Mouse (Mus musculus): ENCODE results near the gene AW011738. TPM values are rescaled to one million over a fixed set of nuclear protein-coding genes. Genes with fewer than 3 reads are reported as not detected.

AW011738 gene
- total RNA-seq, 2 experiments from 2014 or later, result 3.3 to 4.7 TPM

- peak; percentile 74 to 77 for DNase-seq (ENCODE audit: low spot score in 2 of 2)
Measured at GRCm38 (mm10) chr4:156197131-156197828, 5.8 kb upstream of the AW011738 start, which contains the start of gene Agrn. Gene Agrn (minus strand): TSS chr4:156197488.

GRCm38 (mm10) chr4:156197829-156198205 lies 5.3 kb upstream of the AW011738 start:
- DNase-seq (ENCODE audit: low spot score in 2 of 2), result peak; percentile 84 to 89

DNA sequence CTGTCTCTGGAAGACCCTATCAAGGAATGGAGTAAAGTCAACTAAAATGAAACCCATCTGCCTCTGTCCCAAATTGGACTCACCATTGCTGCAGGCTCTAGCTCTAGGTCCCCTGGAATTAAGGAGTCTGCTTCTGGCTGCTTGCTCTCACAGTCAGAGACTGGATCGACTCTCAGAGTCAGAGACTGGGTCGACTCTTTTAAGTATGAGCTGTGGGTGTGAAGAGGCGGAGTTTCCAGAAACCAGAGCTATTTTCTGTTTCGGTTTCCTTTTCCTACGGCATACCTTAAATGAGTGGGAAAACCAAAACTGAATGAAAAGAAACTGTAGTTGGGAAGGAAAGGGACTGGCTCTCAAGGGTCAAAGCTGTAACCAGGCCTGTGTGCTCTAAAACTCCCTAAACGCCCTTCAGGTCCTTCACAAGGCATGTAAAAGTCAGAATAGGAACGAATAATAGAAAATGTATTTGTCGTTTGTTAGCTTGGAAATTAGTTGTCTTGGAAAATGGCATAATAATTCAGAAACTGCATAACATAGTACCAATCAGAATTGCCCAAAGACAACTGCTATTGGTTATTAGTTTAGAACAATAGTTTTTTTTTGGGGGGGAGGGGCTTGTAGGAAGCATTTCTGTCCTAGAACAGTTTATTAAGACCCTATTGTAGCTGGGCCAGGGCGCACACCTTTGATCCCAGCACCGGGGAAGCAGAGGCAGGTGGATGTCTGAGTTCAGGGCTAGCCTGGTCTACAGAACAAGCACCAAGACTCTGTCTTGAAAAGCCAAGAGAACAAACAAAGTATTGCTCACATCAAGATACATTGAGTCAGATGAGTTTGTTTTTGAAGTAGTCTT lies 2.3 kb upstream of the AW011738 start, which contains the start of gene Isg15:
Gene Isg15, minus strand, starts transcription at position 196 of the 853 bp plus-strand sequence.
- DNase-seq (ENCODE audit: low spot score in 2 of 2), result no peak

- DNase-seq (ENCODE audit: low spot score in 2 of 2), result no peak
Measured at GRCm38 (mm10) chr4:156202462-156202893, 626 bp upstream of the AW011738 start.

DNA sequence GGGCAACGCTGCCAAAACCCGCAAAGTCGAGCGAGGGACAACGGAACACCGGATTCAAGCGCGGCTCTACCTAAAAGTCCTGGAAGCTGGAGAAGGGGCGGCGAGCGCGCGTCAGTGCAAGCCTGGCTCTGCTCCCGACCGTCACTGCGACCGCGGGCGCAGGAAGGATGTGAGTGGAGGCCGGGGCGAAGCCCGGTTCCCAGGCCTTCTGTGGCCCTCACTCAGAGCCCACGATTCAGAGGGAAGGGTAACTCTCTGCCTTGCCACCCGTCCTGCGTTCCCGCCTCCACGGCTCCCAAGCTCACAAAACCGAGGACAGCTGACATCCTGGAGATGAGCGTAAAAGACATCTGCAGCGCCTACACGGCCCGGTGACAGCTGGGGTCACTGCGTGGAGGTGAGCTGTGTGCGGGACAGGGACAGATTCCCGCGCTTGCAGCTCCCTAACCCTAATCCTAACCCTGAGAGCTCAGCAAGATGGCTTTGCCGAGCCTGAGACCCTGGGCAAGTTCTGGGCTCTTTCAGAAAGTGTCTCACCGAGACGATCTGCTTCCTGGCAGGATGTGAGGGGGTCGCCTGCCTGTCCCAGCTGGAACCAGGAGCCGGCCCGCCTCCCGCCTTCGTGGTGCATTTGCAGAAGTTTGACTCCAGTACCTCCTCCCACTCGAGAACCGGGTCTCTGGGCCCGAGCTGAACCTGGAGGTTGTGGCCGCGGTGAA lies 468 bp downstream of the AW011738 start:
- peak in 1 of 2 experiments; percentile 18 for DNase-seq (ENCODE audit: low spot score in 2 of 2)

GRCm38 (mm10) chr4:156208872-156209271 lies 5.8 kb downstream of the AW011738 start:
- DNase-seq (ENCODE audit: low spot score in 2 of 2), result no peak

DNA sequence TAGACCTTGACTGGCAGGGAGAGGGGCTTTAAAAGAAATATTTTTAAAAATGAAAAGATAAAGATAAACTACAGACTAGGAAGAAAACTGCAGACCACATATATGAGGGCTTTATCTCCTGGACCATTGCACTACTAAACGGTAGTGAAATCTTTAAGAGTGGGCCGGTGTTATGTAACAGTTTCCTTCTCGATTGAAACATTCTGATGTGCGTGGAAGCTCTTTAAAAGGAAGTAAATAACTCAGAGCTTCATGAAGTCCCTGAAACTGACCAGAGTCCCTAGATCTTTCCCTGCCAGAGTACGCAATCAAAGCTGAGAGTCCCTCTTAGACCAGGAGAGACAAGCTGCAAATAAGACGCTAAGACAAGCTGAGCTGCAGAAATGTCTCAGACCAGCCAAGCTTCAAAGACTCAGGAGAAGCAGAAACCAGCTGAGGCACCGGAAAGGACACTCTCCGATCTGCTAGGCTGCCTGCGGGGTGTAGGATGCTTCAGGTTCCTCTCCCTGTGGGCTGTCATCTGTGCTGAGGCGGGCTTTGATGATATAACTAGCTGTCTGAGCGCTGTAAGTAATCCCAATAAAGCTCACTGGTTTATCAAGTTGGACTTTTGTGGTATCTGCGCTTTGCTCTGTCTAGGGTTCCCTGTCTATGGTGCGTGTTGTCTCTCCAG lies 7.0 kb downstream of the AW011738 start:
- DNase-seq (ENCODE audit: low spot score in 2 of 2), result no peak

GRCm38 (mm10) chr4:156213134-156213533 lies 10.0 kb downstream of the AW011738 start:
- DNase-seq (ENCODE audit: low spot score in 2 of 2), result no peak

DNA sequence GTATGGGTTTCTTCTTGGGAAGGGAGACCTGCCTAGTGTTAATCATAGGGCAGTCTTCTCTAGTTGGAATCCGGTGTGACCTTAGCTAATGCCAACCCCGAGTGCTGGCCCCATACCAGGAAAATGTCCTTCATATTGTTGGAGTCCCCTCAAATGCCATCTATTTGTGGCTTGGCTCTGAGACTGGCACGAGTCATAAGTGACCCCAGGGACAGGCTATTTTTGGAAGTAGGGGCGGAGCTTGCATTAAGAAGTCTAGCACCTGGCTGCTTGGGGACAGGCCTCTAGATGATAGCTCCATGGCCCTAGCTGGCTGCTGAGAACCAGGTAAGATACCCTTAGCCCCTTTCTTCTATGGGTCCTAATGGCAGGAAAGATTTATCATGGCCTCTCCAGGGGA lies 12.5 kb downstream of the AW011738 start, which contains the start of gene Perm1:
Gene Perm1, plus strand, starts transcription at position 220 of the 400 bp plus-strand sequence.
- DNase-seq (ENCODE audit: low spot score in 2 of 2), result peak; percentile 49 to 72

- DNase-seq (ENCODE audit: low spot score in 2 of 2), result no peak
Measured at GRCm38 (mm10) chr4:156216196-156216595, 13.1 kb downstream of the AW011738 start.

DNA sequence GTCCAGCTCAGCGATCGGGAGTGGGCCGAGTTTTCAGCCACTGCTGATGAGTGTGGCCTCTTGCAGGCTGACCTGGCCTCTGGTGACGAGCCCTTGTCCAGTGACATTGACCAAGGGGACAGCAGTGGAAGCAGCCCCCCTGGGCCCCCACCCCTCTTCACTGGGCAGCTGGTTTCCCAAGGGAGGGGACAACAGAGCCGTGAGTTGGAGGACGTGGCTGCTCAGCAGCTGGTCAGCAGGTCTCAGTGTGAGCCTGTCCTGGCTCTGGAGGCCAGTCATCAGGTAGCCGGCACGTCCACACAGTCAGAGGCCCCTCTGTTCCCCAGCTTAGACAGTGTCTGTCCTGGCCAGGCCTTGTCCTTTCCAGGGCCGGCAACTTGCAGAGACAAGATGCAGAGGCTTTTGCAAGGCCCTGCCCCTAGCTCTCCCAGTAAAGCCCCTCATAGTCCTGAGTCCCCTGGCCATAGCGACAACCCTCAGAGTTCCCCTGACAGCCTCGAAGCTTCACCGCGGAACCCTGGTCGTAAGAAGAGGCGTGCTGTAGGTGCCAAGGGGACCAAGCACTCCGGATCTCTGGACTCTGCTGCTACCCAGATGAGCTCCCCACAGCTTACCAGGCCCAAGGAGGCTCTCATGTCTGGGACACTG lies 14.0 kb downstream of the AW011738 start:
- DNase-seq (ENCODE audit: low spot score in 2 of 2), result no peak

DNA sequence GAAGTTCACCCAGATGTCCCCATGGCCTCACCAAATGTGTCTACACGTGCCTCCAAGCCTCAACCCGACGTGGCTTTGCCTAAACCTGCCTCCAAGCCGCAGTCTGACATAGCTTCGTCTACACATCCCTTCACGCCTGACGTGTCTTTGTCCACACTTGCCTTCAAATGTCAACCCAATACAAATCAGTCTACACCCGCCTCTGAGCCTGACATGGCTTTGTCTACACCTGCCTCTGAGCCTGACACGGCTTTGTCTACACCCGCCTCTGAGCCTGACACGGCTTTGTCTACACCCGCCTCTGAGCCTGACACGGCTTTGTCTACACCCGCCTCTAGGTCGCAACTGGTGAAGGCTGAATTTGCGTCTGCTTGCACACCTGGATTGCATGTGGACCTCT lies 14.7 kb downstream of the AW011738 start:
- peak in 1 of 2 experiments; percentile 42 for DNase-seq (ENCODE audit: low spot score in 2 of 2)

- DNase-seq (ENCODE audit: low spot score in 2 of 2), result no peak
Measured at GRCm38 (mm10) chr4:156219936-156220335, 16.8 kb downstream of the AW011738 start.

GRCm38 (mm10) chr4:156224276-156224675 lies 21.2 kb downstream of the AW011738 start:
- DNase-seq (ENCODE audit: low spot score in 2 of 2), result no peak

GRCm38 (mm10) chr4:156227752-156228392 lies 24.8 kb downstream of the AW011738 start:
- no peak for DNase-seq (ENCODE audit: low spot score in 2 of 2)

DNA sequence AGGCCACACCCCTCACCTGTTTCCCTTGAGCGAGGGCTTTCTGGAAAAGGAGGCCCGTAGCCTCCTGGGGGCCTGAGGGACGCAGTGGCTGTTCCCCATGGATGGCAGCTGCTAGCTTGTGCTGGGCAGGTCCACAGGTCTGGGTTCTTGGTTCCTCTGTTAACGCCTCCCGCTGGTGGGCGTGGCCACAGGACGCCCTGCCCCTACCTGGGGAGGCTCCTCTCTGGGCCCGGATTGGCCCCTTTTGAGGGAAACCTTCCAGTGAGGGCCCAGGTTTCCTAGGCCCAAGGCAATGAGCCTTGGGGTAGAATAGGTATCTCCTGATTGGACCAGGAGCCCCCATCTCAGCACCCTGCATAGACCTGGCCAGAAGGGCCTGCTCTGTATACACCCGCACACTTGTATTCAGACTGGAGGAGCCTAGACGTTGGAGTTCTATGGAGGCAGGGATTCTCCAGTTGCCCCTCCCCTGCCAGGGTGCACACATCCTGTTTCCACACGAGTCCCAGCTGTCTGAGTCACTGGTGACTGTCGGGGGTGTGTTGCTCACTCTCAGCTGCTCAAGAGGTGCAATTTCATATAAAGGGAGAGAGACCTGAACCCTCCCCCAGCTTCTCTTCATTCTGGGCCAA lies 25.4 kb downstream of the AW011738 start:
- DNase-seq (ENCODE audit: low spot score in 2 of 2), result peak in 1 of 2 experiments; percentile 19

- no peak for DNase-seq (ENCODE audit: low spot score in 2 of 2)
Measured at GRCm38 (mm10) chr4:156234021-156234501, 31.0 kb downstream of the AW011738 start.

DNA sequence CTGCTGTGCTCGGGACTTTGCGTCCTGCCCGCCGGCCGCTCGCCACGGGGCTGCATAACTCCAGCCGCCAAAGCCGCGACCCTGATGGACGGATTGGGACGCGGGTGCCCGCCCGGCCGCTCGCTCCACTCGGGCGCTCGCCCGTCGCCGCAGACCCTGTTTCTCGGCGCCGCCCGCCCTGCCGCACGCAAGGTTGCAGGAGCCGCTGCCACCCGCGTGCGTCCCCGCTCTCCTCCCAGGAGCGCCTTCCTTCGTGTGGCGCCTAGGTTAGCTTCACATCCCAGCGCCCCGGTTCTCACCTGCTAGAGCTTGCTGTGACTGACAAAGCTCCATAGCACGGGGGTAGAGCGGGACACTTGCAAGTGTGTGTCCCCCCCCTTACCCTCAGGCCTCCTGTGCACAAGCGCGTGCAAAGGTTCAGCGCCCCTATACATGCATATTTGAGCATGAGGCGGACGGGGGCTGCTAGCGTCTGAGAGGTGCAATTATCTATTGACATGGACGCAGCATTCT lies 31.7 kb downstream of the AW011738 start, which contains the start of gene Plekhn1:
Gene Plekhn1, minus strand, starts transcription at position 157 of the 513 bp plus-strand sequence.
- peak; percentile 70 for DNase-seq (ENCODE audit: low spot score in 2 of 2)

GRCm38 (mm10) chr4:156235360-156235770 lies 32.3 kb downstream of the AW011738 start:
- no peak for DNase-seq (ENCODE audit: low spot score in 2 of 2)
